Mouse (Mus musculus) hindbrain, embryonic 16.5 days (tissue): Measurements from ENCODE around the gene Tbc1d7. TPM values are rescaled to one million over a fixed set of nuclear protein-coding genes. Genes with fewer than 3 reads are reported as not detected.

ENCODE experiments used
- ATAC-seq: fragments of 200-750 bp; cut with Nextera tagmentation; 2 replicates; pipeline ENCODE4 v1.8.0; 2017; ENCODE audit warnings: moderate TSS enrichment, moderate library complexity
- H3K27ac ChIP-seq: fragments of 300-500 bp; sonication (generic); 2 replicates; pipeline ENCODE4 v1.5.1; 2014; ENCODE audit warnings: low read depth, mild to moderate bottlenecking, control low read depth, low read length, moderate library complexity
- H3K27me3 ChIP-seq: fragments of 300-500 bp; sonication (generic); replicated peaks from 2 replicates; pipeline ENCODE4 v1.6.1; 2014; ENCODE audit warnings: low read length; ENCODE audit not compliant: control insufficient read depth, insufficient read depth
- H3K36me3 ChIP-seq: fragments of 300-500 bp; sonication (generic); 2 replicates; pipeline ENCODE4 v1.6.1; 2014; ENCODE audit warnings: mild to moderate bottlenecking, low read length, moderate library complexity, mixed read lengths; ENCODE audit not compliant: control insufficient read depth, insufficient read depth
- H3K4me1 ChIP-seq: fragments of 300-500 bp; sonication (generic); 2 replicates; pipeline ENCODE4 v1.6.1; 2014; ENCODE audit warnings: low read depth, low read length; ENCODE audit not compliant: control insufficient read depth, insufficient read depth
- H3K4me2 ChIP-seq: fragments of 300-500 bp; sonication (generic); 2 replicates; pipeline ENCODE4 v1.6.1; 2014; ENCODE audit warnings: mild to moderate bottlenecking, low read length, control low read depth, moderate library complexity
- H3K4me3 ChIP-seq: fragments of 300-500 bp; sonication (generic); 2 replicates; pipeline ENCODE4 v1.5.1; 2014; ENCODE audit warnings: mild to moderate bottlenecking, low read length, control low read depth, moderate library complexity
- H3K9ac ChIP-seq: fragments of 300-500 bp; sonication (generic); 2 replicates; pipeline ENCODE4 v1.6.1; 2014; ENCODE audit warnings: low read depth, mild to moderate bottlenecking, control low read depth, low read length, moderate library complexity
- H3K9me3 ChIP-seq: fragments of 300-500 bp; sonication (generic); 2 replicates; pipeline ENCODE4 v1.6.1; 2014; ENCODE audit warnings: mild to moderate bottlenecking, low read length, moderate library complexity; ENCODE audit not compliant: control insufficient read depth
- WGBS: fragments of 180-500 bp; shearing (Covaris S2); extraction: QIAGEN DNeasy Blood & Tissue Kit; methylation state at CpG from one replicate; pipeline ENCODE4 v1.1.7; 2014; 5-methylcytosine and 5-hydroxymethylcytosine counted together
- polyA plus RNA-seq: library from polyadenylated mRNA; unstranded; fragments of >200 nt; fragmentation: Nextera tagmentation; extraction: Ambion mirVana; gene quantifications from 2 replicates; pipeline ENCODE4 v1.2.1, GENCODE M21; 2015

Gene Tbc1d7
- polyA plus RNA-seq, 1 experiment from 2014 or later: 85.3 TPM

DNA sequence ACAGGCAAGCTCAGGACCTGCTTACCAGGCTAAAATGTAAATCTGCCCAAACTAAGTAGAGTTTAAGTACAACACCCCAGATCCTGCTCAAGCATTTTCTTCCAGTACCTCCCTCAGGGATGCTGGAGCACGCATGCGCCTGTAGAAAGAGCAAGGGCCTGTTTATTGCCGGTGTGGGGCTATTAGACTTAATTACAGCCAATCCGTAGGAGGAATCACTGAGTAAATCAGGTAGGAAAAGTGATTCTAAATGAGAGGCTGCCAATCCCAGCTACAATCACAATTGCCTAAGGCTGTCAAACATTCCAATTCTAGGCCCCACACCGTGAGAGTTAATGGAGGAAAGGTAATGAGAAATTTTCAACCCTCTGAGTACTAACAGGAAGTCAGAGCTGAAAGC lies 13.0 kb downstream of the Tbc1d7 start:
- Histone ChIP-seq H3K9ac (no peak overlapping the region), H3K4me2 (no peak overlapping the region), H3K9me3 (no peaks in the 10 kb centered on the region), H3K27ac (no peak overlapping the region), H3K27me3 (no peaks in the 10 kb centered on the region), H3K4me1 (no peaks in the 10 kb centered on the region), H3K36me3 (peaks cover 9% of the 10 kb centered on the region; the same call in 1 of the 2 replicates), H3K4me3 (no peak overlapping the region)
- 0 out of 2 replicates have a peak, but pooled peaks have one; percentile 46 for ATAC-seq
- WGBS: 54% methylated on average over 5 of the region's 5 CpGs

DNA sequence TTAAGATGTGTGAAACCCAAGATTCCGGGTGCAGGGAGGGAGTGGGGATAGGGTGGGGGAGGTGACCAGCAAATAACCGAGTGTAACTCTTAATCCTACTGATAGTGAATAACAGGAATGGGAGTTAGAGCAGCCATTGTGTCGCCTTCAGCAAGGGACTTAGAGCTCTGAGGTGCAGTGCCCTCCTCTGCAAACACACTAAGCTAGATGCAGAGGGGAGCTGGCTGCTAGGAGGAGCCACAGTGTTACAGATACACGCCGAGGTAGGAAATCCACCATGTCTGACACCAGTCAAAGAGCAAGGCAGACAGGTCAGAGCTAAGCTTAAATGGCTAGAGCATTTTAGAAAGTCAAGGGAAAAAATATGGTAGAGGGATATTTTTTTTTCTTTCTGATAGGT lies 13.9 kb downstream of the Tbc1d7 start:
- Histone ChIP-seq H3K4me3 (no peak overlapping the region), H3K4me2 (no peak overlapping the region), H3K27me3 (no peaks in the 10 kb centered on the region), H3K9me3 (no peaks in the 10 kb centered on the region), H3K4me1 (no peaks in the 10 kb centered on the region), H3K27ac (no peak overlapping the region), H3K9ac (no peak overlapping the region), H3K36me3 (peaks cover 9% of the 10 kb centered on the region; the same call in 1 of the 2 replicates)
- 51% methylated on average over 5 of the region's 5 CpGs for WGBS
- ATAC-seq: no peak

DNA sequence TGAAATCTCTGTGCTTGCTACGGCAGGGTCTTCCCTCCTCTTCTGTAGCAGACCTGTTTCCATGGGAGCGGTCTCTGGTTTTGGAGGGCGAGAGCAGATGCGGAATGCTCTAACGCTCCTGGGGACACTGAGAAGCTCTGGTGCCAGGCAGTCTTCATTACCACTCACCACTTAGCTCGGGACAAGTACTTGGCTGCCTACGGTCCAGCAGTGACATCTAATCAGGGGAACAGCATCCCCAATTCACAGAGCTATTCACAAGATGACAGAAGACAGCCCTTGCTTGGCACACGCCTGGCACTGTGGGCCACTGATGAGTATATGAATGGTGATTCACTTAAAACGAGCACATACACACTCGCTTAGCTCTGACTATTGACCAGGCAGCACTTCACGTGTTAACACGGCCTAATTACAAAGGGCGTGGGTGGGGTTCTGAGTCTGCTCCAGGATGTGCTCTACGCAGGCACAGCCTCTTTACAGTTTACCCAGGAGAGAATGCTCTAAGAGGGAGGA lies 19.2 kb downstream of the Tbc1d7 start:
- peaks cover 8% of the 10 kb centered on the region for H3K36me3 ChIP-seq
- H3K9ac ChIP-seq: no peak overlapping the region
- no peaks in the 10 kb centered on the region for H3K27me3 ChIP-seq
- 77% methylated on average over 14 of the region's 14 CpGs for WGBS
- H3K4me3 ChIP-seq: no peak overlapping the region
- H3K9me3 ChIP-seq: no peaks in the 10 kb centered on the region
- no peaks in the 10 kb centered on the region for H3K4me1 ChIP-seq
- no peak overlapping the region for H3K27ac ChIP-seq
- ATAC-seq: no peak
- no peak overlapping the region for H3K4me2 ChIP-seq

DNA sequence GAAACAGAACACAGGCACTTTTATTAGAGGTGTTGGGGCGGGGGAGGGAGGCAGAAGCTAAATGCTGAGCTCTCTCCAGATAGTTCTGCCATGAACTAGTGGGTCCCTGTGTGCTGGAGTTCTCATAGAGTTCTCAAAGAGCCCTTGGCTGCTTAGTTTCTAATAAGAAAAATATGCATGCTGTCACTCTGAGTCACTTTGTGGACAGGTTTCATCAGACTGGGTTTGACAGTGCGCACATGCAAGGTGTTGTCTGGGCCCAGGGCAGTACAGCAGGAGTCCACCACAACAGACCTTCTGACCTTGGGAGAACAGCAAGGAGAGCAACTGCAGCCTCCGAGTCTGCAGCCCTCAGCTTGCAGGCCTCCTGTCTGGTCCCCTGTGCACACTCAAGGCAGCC lies 21.6 kb downstream of the Tbc1d7 start:
- 80% methylated on average over 3 of the region's 3 CpGs for WGBS
- Histone ChIP-seq H3K36me3 (peaks cover 2% of the 10 kb centered on the region; the same call in 1 of the 2 replicates), H3K9me3 (no peaks in the 10 kb centered on the region), H3K4me3 (no peak overlapping the region), H3K4me2 (no peak overlapping the region), H3K27ac (no peak overlapping the region), H3K4me1 (no peaks in the 10 kb centered on the region), H3K9ac (no peak overlapping the region), H3K27me3 (no peaks in the 10 kb centered on the region)
- ATAC-seq: no peak

DNA sequence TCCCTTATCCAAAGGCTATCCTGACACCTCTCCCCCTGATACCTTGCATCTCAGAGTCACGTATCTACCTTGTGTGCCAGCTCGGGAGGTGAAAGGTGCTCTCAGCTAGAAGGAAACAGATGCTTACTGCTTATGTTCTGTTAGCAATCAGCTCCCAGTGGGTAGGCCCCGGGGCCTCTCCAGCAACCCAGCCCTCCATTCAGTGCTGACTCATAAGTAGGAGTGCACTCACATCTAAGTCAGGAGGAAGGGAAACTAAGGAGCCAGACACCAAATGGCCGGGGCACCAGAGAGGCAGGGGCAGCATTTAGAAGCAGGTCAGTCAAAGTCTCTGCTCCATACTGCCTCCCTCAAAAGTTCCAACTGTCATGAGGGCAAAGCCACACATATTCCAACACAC lies 22.6 kb downstream of the Tbc1d7 start:
- H3K9ac ChIP-seq: no peak overlapping the region
- H3K4me3 ChIP-seq: no peak overlapping the region
- H3K27ac ChIP-seq: no peak overlapping the region
- no peaks in the 10 kb centered on the region for H3K4me1 ChIP-seq
- H3K9me3 ChIP-seq: no peaks in the 10 kb centered on the region
- H3K27me3 ChIP-seq: no peaks in the 10 kb centered on the region
- no peak for ATAC-seq
- WGBS: 75% methylated on average over 4 of the region's 4 CpGs
- H3K36me3 ChIP-seq: peaks cover 2% of the 10 kb centered on the region; the same call in 1 of the 2 replicates
- H3K4me2 ChIP-seq: no peak overlapping the region

DNA sequence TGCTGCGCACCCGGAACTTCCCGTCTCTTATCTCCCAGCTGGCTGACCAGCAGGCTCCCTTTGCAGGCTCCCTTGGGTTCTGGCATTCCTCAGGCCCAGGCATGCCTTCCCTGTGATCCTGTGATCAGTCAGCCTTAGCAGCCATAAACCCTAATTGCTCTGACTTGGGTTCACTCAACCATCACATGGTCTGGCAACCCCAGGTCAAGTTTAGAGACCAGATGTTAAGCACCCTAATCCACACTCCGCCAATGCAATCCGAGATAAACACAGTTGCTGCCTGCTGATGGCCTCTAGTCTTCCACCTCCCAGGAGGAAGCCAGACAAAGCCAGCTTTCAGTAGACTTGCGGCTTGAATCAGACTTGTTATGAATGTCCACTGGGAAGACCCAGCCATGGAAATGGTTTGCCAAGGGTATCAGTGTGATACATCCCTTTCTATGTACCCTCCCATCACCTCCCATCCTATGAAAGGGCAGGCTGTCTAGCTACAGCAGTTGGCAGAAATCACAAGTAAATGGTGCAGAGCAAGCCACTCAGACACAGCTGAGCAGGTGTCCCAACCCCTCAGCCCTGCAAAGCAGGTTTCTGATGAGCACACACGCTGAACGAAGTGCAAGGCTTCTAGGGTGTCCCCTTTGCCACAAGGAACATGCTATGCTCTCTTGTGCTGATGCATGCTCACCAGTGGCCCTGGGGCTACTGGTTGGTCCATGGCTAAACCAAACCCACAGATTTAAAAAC lies 24.6 kb downstream of the Tbc1d7 start:
- Histone ChIP-seq H3K27ac (no peak overlapping the region), H3K4me3 (no peak overlapping the region), H3K4me1 (no peaks in the 10 kb centered on the region), H3K27me3 (no peaks in the 10 kb centered on the region), H3K36me3 (peaks cover 2% of the 10 kb centered on the region; the same call in 1 of the 2 replicates), H3K9ac (no peak overlapping the region), H3K9me3 (no peaks in the 10 kb centered on the region), H3K4me2 (no peak overlapping the region)
- 78% methylated on average over 8 of the region's 8 CpGs for whole genome bisulfite sequencing
- ATAC-seq: no peak

DNA sequence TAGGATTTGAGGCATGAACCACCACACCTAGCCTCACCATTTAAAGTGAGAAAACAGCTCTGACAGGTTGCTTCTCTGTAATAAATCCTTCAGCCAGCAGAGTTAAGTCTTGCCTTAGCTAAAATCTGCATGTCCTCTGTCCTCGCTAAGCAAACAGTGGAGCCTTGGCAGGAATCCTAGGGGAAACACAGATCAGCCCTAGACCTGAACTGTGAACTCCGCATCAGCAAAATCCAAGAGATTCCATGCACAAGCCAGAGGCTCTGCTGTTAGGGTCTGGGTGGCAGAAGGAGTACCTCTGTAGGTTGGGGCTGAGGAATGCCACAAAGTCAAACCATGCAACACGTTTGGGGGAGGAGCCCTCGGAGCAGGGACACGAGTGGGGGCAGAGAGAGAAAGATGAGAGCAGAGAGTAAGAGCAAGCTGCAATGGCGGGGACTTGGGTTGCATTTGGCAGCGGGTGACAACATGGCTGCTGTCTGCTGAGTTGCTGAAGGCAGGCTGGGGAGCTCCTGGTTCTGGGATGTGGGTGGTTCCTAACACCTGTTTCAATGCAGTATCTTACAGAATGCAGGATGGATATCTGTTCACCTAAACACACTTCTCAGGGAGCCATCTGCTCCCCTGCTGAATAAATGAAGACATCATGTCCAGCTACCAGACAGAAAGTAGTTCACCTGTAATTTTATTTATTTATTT lies 26.4 kb downstream of the Tbc1d7 start:
- H3K4me2 ChIP-seq: no peak overlapping the region
- WGBS: 85% methylated on average over 7 of the region's 7 CpGs
- no peak overlapping the region for H3K27ac ChIP-seq
- no peaks in the 10 kb centered on the region for H3K36me3 ChIP-seq
- no peaks in the 10 kb centered on the region for H3K4me1 ChIP-seq
- H3K4me3 ChIP-seq: no peak overlapping the region
- ATAC-seq: no peak
- H3K9me3 ChIP-seq: no peaks in the 10 kb centered on the region
- no peak overlapping the region for H3K9ac ChIP-seq
- H3K27me3 ChIP-seq: no peaks in the 10 kb centered on the region

DNA sequence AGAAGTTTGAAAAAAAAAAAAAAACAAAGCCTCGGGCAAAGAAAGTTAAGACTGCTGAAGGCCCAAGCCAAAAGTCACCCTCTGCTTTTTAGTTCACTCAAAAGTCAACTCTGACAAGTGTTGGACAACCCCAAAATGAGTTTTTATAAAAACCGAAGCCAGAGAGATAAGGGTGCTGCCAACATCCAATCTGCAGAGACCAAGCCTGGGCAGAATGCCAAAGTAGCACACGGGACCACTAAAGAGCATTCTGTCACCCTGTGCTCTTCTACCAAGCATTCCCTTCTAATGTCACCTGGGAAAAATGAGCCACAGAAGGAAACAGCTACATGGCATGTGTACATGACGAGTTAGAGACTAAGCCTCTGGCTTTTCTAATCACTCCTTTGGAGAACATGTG lies 36.8 kb downstream of the Tbc1d7 start:
- H3K4me3 ChIP-seq: no peak overlapping the region
- H3K4me1 ChIP-seq: no peaks in the 10 kb centered on the region; the same call in 1 of the 2 replicates
- H3K36me3 ChIP-seq: peaks cover 3% of the 10 kb centered on the region; the same call in 1 of the 2 replicates
- WGBS: 55% methylated on average over 4 of the region's 4 CpGs
- H3K9ac ChIP-seq: no peak overlapping the region
- H3K27me3 ChIP-seq: no peaks in the 10 kb centered on the region
- no peak overlapping the region for H3K4me2 ChIP-seq
- H3K27ac ChIP-seq: no peak overlapping the region
- no peak for ATAC-seq
- no peaks in the 10 kb centered on the region for H3K9me3 ChIP-seq

DNA sequence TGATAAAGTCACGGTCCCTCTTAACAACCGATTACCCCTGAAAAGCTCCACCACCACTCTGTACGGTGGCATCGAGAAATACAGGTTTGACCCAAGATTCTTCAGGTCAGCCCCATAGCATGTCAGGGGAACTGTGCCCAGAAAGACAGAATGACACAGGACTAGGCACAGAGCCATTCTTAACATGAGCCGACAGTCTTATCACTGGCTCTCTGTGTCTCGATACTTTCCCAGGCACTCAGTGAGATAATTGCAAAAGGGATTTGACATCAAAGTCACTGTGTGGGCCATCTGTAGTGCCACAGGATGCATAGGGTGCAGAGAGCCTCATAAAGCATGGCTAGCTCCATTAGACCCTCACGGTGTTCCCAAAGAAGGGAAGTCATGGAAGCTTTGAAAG lies 37.9 kb downstream of the Tbc1d7 start:
- Histone ChIP-seq H3K27me3 (no peaks in the 10 kb centered on the region), H3K4me1 (no peaks in the 10 kb centered on the region; the same call in 1 of the 2 replicates), H3K36me3 (peaks cover 3% of the 10 kb centered on the region; the same call in 1 of the 2 replicates), H3K9ac (no peak overlapping the region), H3K27ac (no peak overlapping the region), H3K4me3 (no peak overlapping the region), H3K9me3 (no peaks in the 10 kb centered on the region), H3K4me2 (no peak overlapping the region)
- ATAC-seq: no peak
- WGBS: 83% methylated on average over 7 of the region's 7 CpGs
